Mouse (Mus musculus): Measurements from ENCODE around the gene Anxa4. TPM values are rescaled to one million over a fixed set of nuclear protein-coding genes. Genes with fewer than 3 reads are reported as not detected.

The Anxa4 gene
- polyA plus RNA-seq, 1 experiment from 2014 or later: 167 TPM

DNA sequence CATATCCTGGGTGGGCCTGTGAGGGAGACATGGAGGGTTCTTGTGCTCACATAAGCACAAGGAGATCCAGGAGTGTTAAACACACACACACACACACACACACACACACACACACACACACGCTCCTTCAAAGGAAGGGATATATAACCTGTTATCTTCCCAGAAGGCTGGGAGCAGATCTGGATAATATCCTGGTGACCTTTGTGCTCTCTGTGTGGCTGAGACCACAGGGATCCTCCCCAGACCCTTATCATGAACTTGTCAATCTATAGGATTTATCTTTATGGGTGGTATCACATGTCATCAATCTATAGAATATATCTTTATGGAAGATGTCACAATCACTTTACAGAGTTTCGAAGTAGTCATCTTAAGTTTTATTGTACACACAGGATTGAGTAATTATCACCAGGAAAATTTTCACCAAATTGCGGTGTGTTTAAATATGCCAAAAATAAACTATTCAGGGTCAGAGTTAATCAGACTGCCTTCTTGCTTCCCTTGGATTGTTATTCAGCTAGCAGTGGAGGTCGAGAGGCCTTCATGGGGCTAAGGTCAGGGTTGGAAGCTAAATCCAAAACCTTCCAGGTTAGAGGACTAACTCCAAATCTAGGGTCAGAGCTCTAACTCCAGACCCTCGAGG, 40.4 kb downstream of the Anxa4 start:
- WGBS: 65% methylated on average over 5 of the region's 5 CpGs
- TF ChIP-seq CTCF (IDR thresholded peaks at IDR 0.05): no peak
- TF ChIP-seq EP300 (IDR thresholded peaks at IDR 0.05): no peak

DNA sequence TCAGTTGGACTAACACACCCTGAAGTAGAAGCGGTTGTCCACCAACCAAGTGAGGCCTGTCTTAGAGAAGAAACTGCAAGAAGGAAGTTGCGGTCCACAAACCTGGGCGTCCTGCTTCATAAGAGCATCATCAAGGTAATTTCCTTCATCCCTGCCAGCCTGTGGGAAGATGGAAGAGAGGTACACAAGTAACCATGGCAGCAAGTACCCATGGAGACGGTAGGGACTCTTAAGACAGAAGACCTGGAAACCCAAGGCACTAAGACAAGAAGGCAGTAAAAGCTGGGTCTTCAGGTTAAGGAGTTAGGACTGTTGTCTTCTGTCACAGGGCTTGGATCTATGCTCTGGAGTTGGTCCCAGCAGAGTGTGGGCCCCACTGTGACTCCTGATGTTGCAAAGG, 42.4 kb downstream of the Anxa4 start:
- Histone ChIP-seq H3K9me3 (ENCODE audit: low read length) (no peaks in the 10 kb centered on the region), H3K4me1 (ENCODE audit: insufficient read depth, low read depth, low read length) (no peaks in the 10 kb centered on the region), H3K4me3 (ENCODE audit: low read depth, low read length) (no peak overlapping the region), H3K27me3 (replicated peaks; ENCODE audit: insufficient read depth, low read length) (no peaks in the 10 kb centered on the region), H3K27ac (ENCODE audit: low read length) (no peak overlapping the region), H3K9ac (replicated peaks; ENCODE audit: low read depth) (no peak overlapping the region), H3K4me2 (replicated peaks; ENCODE audit: low read depth, low read length) (no peak overlapping the region), H3K36me3 (ENCODE audit: insufficient read depth, low read length) (peaks cover 20% of the 10 kb centered on the region; the same call in 1 of the 2 replicates)
- WGBS: 87% methylated on average over 4 of the region's 4 CpGs
- DNase-seq (ENCODE audit: low spot score) (no peak), ATAC-seq (no peak)
- no peak for TF ChIP-seq EP300 (IDR thresholded peaks at IDR 0.05)
- no peak for TF ChIP-seq CTCF (IDR thresholded peaks at IDR 0.05)

More for the DNA sequence above, 40.4 kb downstream of the Anxa4 start:
- no peak overlapping the region for H3K9ac ChIP-seq (replicated peaks; ENCODE audit: low read depth)
- H3K4me3 ChIP-seq (ENCODE audit: low read depth, low read length): no peak overlapping the region
- no peak overlapping the region for H3K27ac ChIP-seq (ENCODE audit: low read length)
- no peaks in the 10 kb centered on the region for H3K27me3 ChIP-seq (replicated peaks; ENCODE audit: insufficient read depth, low read length)
- H3K36me3 ChIP-seq (ENCODE audit: insufficient read depth, low read length): peaks cover 20% of the 10 kb centered on the region; the same call in 1 of the 2 replicates
- no peaks in the 10 kb centered on the region for H3K9me3 ChIP-seq (ENCODE audit: low read length)
- DNase-seq (ENCODE audit: low spot score): no peak
- ATAC-seq: no peak
- no peaks in the 10 kb centered on the region for H3K4me1 ChIP-seq (ENCODE audit: insufficient read depth, low read depth, low read length)
- H3K4me2 ChIP-seq (replicated peaks; ENCODE audit: low read depth, low read length): no peak overlapping the region

DNA sequence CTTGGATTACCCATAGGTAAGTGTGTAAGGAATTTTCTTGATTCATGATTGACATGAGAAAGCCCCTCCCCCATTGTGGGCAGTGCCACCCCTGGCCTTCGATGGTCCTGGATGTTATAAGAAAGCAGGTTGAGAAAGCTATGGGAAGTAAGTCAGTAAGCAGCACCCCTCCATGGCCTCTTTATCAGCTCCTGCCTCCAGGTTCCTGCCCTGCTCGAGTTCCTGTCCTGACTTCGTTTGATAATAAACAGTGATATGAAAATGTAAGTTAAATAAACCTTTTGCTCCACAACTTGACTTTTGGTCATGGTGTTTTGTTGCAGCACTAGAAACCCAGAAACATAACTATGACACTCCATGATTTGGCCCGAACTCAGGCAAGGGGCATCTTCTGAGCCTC, 43.6 kb downstream of the Anxa4 start:
- no peak for ATAC-seq
- Histone ChIP-seq H3K9me3 (ENCODE audit: low read length) (no peaks in the 10 kb centered on the region), H3K36me3 (ENCODE audit: insufficient read depth, low read length) (peaks cover 16% of the 10 kb centered on the region; the same call in 1 of the 2 replicates), H3K4me3 (ENCODE audit: low read depth, low read length) (no peak overlapping the region), H3K27ac (ENCODE audit: low read length) (no peak overlapping the region), H3K4me2 (replicated peaks; ENCODE audit: low read depth, low read length) (no peak overlapping the region), H3K9ac (replicated peaks; ENCODE audit: low read depth) (no peak overlapping the region), H3K27me3 (replicated peaks; ENCODE audit: insufficient read depth, low read length) (no peaks in the 10 kb centered on the region), H3K4me1 (ENCODE audit: insufficient read depth, low read depth, low read length) (no peaks in the 10 kb centered on the region)
- TF ChIP-seq EP300 (IDR thresholded peaks at IDR 0.05): no peak
- no peak for TF ChIP-seq CTCF (IDR thresholded peaks at IDR 0.05)
- 49% methylated on average over 4 of the region's 4 CpGs for WGBS
- no peak for DNase-seq (ENCODE audit: low spot score)

GRCm38 (mm10) chr6:86747171-86747570, 46.2 kb downstream of the Anxa4 start:
- no peak overlapping the region for H3K9ac ChIP-seq (replicated peaks; ENCODE audit: low read depth)

DNA sequence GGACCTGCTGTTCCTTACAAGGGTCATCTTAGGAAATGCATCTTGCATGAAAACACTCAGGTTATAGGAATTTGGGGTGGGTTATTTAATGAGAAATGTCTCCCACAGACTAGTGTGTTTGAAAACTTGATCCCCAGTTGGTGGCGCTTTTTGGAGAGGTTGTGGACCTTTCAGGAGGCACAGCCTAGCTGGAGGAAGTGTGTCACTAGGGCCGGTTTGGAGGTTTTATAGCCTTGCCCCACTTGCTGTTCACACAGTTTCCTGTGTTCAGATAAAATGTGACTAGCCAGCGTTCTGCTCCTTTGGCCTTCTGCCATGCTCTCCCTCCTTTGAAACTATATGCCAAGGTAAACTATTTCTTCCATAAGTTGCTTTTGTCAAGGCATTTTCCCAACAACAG, 52.7 kb downstream of the Anxa4 start:
- H3K27me3 ChIP-seq (replicated peaks; ENCODE audit: insufficient read depth, low read length): no peaks in the 10 kb centered on the region
- 26% methylated on average over 3 of the region's 3 CpGs for WGBS
- no peak overlapping the region for H3K27ac ChIP-seq (ENCODE audit: low read length)
- ATAC-seq: no peak
- no peaks in the 10 kb centered on the region for H3K4me1 ChIP-seq (ENCODE audit: insufficient read depth, low read depth, low read length)
- no peaks in the 10 kb centered on the region for H3K9me3 ChIP-seq (ENCODE audit: low read length)
- H3K4me3 ChIP-seq (ENCODE audit: low read depth, low read length): no peak overlapping the region
- H3K36me3 ChIP-seq (ENCODE audit: insufficient read depth, low read length): peaks cover 16% of the 10 kb centered on the region; the same call in 1 of the 2 replicates
- no peak for DNase-seq (ENCODE audit: low spot score)
- TF ChIP-seq EP300 (IDR thresholded peaks at IDR 0.05) (no peak), CTCF (IDR thresholded peaks at IDR 0.05) (no peak)
- H3K9ac ChIP-seq (replicated peaks; ENCODE audit: low read depth): no peak overlapping the region
- H3K4me2 ChIP-seq (replicated peaks; ENCODE audit: low read depth, low read length): no peak overlapping the region

More at GRCm38 (mm10) chr6:86747171-86747570, 46.2 kb downstream of the Anxa4 start:
- Histone ChIP-seq H3K4me2 (replicated peaks; ENCODE audit: low read depth, low read length) (no peak overlapping the region), H3K4me3 (ENCODE audit: low read depth, low read length) (no peak overlapping the region), H3K36me3 (ENCODE audit: insufficient read depth, low read length) (peaks cover 22% of the 10 kb centered on the region), H3K27me3 (replicated peaks; ENCODE audit: insufficient read depth, low read length) (no peaks in the 10 kb centered on the region), H3K4me1 (ENCODE audit: insufficient read depth, low read depth, low read length) (no peaks in the 10 kb centered on the region), H3K9me3 (ENCODE audit: low read length) (no peaks in the 10 kb centered on the region), H3K27ac (ENCODE audit: low read length) (no peak overlapping the region)
- TF ChIP-seq CTCF (IDR thresholded peaks at IDR 0.05): peak; percentile 85
- no peak for TF ChIP-seq EP300 (IDR thresholded peaks at IDR 0.05)
- DNase-seq (ENCODE audit: low spot score) (peak; percentile 79), ATAC-seq (no peak)

GRCm38 (mm10) chr6:86736830-86737229, 56.6 kb downstream of the Anxa4 start:
- no peak overlapping the region for H3K4me3 ChIP-seq (ENCODE audit: low read depth, low read length)
- TF ChIP-seq CTCF (IDR thresholded peaks at IDR 0.05): no peak
- TF ChIP-seq EP300 (IDR thresholded peaks at IDR 0.05): no peak
- H3K27me3 ChIP-seq (replicated peaks; ENCODE audit: insufficient read depth, low read length): no peaks in the 10 kb centered on the region
- peaks cover 6% of the 10 kb centered on the region; the same call in 1 of the 2 replicates for H3K4me1 ChIP-seq (ENCODE audit: insufficient read depth, low read depth, low read length)
- H3K4me2 ChIP-seq (replicated peaks; ENCODE audit: low read depth, low read length): no peak overlapping the region
- no peak overlapping the region for H3K9ac ChIP-seq (replicated peaks; ENCODE audit: low read depth)
- no peak for ATAC-seq
- no peak overlapping the region for H3K27ac ChIP-seq (ENCODE audit: low read length)
- H3K9me3 ChIP-seq (ENCODE audit: low read length): no peaks in the 10 kb centered on the region
- H3K36me3 ChIP-seq (ENCODE audit: insufficient read depth, low read length): 0 out of 2 replicates have a peak, but pooled peaks cover 7% of the 10 kb centered on the region
- DNase-seq (ENCODE audit: low spot score): no peak
- 50% methylated on average over 6 of the region's 6 CpGs for WGBS
